Mouse (Mus musculus) adrenal gland, adult 2 months (tissue): ENCODE results near the gene Gm11020. TPM values are rescaled to one million over a fixed set of nuclear protein-coding genes. Genes with fewer than 3 reads are reported as not detected.
"Not testable (repeated sequence)": the region's sequence is repeated elsewhere in the genome, so short reads cannot be mapped to it uniquely, and the experiment has no call there.

Experiments used
- DNase-seq: peaks from one replicate; pipeline ENCODE4 v3.0.0; 2021
- long read RNA-seq: library from polyadenylated mRNA; stranded (forward); transcript quantifications from one replicate; pipeline ENCODE4 v2.0.0, GENCODE M21; 2021
- polyA plus RNA-seq: library from polyadenylated mRNA; depleted of rRNA; stranded (reverse); fragments of >200 nt; gene quantifications from 2 replicates; pipeline ENCODE4 v1.2.3, GENCODE M21; 2012; rRNA removed
- total RNA-seq, 2 experiments: library from RNA; stranded (reverse); gene quantifications; 2 replicates each; pipeline ENCODE4 v1.2.3; 2021

Gm11020 gene
- total RNA-seq (not detected), polyA plus RNA-seq (not detected in 2 replicates)
- long read RNA-seq = 0 reads

- DNase-seq = not testable (repeated sequence)
These were observed at the start of gene Gm11020 for GRCm38 (mm10) chr8:104321267-104321666. Gm11020 (plus strand) TSS chr8:104321567.

DNA sequence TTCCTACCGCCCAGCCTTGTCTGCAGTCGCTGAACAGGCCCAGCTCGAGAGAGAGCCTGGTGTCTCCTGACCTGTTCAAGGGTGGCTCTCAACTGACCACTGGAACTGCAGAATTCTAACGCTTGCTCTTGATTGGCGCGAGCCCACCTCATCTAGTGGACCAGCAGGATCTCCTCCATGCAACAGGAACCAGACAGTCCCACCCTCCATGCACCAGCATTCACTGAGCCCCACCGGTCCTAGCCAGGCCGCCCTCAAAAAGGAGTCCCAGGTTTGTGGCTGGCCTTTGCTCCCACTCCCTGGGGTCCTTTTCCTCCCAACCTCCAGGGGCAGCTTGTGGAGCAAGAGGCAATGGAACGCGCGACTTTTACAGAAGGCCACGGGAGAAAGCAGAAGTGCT, 28.3 kb upstream of the Gm11020 start, which contains the start of gene Cmtm2a:
TSS of gene Cmtm2a (minus strand) at position 101 of the 400 bp plus-strand sequence.
- not testable (repeated sequence) for DNase-seq

DNA sequence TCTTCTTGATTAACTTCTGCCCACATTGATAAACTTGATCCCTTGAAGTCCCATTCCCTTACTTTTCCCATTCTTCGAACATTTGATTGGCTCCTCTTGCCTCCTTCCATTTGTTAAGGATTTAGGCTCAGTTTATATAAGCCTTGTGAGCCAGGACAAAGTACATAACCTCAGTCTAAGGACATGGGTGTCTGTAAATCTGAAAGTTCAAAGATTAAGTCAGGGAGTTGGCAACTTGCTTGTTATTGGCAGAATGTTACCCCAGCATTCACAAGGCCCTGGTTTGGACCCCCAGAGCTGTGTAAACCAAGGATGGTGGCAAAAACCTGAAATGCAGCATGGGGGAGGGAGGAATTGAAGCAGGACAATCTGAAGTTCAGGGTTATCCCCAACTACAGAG, 27.0 kb upstream of the Gm11020 start:
- no peak for DNase-seq

- not testable (repeated sequence) for DNase-seq
These were observed 19.8 kb upstream of the Gm11020 start for GRCm38 (mm10) chr8:104301577-104301976.

- DNase-seq = not testable (repeated sequence)
These were observed 18.8 kb upstream of the Gm11020 start for GRCm38 (mm10) chr8:104302536-104302935.

DNA sequence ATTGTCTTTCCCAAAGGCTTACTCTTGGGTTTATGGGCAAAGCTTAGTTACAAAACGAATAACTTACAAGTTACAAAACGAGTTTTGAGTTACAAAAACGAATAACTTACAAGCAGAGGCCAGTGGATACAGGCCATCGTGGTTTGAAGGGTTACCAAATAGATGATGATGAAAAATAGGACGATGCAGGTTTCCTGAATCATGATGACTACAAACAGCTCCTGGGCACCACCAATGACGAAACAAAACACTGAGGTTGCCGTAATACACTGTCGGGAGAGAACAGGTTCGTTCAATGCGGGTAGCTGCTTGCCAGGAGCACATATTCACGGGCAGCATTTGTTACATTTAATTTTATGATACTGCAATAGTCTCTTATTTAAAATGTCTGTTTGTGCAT, 16.4 kb upstream of the Gm11020 start:
- DNase-seq = no peak

DNA sequence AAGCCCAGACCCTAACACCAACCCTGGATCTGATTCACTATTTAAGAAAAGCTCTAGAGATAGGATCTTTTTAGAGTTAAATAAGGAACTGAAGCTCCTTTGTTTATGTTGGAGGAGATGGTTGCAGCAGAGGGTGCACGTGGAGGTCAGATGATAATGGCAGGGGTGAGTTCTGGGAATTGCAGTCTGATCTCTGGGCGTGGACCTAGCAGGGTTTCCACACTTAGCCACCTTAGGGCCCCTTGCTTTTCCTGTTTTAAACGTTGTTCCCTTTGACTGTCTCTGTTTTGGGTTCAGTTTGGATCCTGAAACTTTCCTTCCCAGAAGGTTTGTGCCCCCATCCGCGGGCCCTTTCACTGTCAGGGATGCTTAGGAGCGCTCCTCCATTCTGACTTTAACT, 13.0 kb upstream of the Gm11020 start:
- not testable (repeated sequence) for DNase-seq

DNA sequence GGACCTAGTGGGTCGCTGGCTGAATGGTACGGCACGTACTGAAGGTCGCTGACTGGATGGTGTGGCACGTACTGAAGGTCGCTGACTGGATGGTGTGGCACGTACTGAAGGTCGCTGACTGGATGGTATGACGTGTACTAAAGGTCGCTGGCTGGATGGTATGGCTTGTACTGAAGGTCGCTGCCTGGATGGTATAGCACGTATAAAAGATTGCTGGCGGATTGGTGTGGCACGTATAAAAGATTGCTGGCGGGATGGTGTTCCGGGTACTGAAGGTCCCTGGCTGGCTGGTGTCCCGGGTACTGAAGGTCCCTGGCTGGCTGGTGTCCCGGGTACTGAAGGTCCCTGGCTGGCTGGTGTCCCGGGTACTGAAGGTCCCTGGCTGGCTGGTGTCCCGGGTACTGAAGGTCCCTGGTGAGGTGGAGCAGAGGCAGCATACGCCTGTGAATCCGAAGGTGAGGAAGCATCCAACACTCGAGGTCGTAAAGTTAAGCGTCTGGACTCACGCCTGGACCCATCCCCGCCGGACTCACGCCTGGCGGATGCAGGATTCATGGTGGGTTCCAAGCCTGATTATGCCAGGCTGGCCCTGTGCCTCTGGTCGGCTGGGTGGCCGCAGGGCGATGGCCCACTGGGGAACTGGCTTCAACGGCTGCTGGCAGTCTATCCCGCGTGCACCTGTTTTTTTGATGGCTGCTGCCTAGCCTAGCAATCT, 11.8 kb upstream of the Gm11020 start, which contains the start of the genes Gm45711 and Cmtm1:
TSS of gene Gm45711 (minus strand) at position 641 of the 715 bp plus-strand sequence.
TSS of gene Cmtm1 (minus strand) at position 705 of the 715 bp plus-strand sequence.
- DNase-seq = peak; percentile 91

DNA sequence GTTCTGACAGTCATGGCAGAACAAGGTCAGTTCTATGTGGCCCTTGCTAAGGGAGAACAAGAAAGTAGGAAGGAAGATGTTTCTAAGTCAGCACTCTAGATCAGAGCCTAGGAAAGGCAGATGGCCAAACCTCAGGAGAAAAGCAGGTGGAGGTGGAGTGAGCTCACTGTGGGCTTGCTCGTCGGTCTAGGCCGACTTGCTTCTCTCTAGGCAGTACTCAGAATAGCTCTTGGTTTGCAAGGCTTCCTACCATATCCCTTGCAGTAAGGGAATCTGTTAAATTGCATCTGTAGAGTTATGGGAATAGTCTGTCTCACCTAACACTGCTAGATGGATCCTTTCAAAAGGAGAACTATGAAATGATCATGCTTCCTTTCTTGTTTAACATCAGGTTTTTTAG, 9.3 kb upstream of the Gm11020 start:
- DNase-seq = not testable (repeated sequence)

- no peak for DNase-seq
These were observed 8.1 kb upstream of the Gm11020 start for GRCm38 (mm10) chr8:104313311-104313710.

DNA sequence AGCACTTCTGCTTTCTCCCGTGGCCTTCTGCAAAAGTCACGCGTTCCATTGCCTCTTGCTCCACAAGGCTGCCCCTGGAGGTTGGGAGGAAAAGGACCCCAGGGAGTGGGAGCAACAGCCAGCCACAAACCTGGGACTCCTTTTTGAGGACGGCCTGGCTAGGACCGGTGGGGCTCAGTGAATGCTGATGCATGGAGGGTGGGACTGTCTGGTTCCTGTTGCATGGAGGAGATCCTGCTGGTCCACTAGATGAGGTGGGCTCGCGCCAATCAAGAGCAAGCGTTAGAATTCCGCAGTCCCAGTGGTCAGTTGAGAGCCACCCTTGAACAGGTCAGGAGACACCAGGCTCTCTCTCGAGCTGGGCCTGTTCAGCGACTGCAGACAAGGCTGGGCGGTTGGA, 563 bp downstream of the Gm11020 start, which contains the start of gene Cmtm2b:
TSS of gene Cmtm2b (plus strand) at position 301 of the 400 bp plus-strand sequence.
- DNase-seq = not testable (repeated sequence)

DNA sequence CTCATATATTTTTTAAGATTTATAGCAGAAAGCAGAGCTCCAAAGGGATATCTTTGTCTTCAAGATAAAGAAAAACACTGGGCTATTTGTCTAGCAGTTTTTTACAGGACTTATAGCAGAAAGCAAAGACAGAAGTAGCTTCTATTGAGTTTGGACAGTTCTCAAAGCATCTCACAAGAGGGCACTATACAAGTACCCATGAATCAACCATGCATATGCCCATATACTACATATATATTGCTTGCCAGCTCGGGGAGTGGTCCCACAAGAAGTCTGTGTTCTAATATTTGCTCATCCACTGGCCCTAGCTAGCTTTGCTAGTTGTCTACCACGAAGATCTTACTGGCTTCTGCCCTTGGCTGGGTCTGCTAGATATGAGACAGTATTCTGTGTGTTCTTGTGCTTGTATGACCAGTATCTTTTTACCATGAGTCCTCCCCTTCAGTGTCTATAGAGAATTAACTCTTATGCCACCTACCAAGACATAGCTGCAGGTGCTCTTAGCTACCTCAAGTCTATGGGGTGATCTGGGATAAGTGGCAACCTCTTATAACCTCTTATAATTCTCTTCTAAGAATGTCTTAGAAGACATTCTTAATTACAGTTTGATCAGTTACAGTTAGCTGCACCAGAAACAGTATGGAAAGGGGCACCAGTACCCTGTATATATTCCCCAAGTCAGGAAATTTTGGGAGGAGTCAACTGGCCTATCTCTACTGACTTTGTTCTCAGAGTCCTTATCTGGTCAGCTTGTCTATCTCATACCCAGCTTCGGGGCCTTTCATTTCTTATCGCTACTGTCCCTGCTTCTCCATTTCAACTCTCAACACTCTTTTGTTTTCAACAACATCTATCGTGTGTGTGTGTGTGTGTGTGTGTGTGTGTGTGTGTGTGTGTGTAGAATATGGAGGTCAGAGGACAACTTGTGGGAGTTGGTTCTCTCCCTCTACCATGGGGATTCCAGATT, 11.6 kb downstream of the Gm11020 start:
- no peak for DNase-seq

DNA sequence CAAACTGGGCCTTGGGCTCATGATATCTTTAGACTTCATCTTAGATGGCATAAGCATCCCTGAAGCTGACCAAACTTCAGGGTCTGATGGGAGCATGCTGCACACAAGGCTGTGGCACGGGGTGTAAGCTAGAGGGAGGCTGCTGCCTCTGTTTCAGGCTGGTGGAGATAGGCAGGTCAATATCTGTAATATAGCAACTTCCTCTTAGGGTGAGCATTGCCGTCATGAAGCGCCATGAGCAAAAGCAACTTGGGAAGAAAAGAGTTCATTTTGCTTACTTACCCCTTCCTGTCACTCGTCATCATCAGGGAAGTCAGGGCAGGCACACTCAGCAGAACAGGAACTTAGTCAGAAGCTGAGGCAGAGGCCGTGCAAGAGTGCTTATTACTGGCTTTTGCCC, 12.4 kb downstream of the Gm11020 start:
- no peak for DNase-seq

DNA sequence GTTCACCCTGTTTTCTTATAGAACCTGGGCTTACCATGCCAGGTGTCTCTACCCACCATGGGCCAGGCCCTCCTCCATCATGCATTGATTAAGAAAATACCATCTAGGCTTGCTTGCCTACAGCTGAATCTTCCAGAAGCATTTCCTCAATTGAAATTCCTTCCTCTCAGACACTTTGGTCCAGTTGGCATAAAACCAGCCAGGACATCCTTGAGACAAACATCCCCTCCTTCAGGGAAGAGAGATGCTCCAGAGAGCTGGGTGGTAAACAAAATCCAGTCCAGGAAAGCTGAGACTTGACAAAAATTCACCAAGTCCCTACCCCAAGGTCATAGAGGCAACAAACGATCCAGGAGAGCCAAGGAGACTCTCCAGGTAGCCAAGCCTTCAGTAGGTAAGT, 12.8 kb downstream of the Gm11020 start:
- DNase-seq = no peak

DNA sequence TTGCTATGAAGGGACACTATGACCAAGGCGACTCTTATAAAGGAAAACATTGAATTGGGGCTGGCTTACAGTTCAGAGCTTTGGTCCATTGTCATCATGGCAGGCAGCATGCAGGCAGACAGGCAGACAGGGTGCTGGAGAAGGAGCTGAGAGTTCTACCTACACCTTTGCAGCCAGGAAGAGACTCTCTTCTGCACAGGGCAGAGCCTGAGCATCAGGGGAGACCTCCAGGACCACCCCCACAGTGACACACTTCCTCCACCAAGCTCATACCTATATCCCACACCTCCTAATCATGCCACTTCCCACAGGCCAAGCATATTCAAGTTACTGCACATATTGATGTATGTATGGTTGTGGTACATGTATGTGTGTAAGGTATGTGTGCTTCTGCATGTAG, 15.4 kb downstream of the Gm11020 start:
- DNase-seq = no peak

DNA sequence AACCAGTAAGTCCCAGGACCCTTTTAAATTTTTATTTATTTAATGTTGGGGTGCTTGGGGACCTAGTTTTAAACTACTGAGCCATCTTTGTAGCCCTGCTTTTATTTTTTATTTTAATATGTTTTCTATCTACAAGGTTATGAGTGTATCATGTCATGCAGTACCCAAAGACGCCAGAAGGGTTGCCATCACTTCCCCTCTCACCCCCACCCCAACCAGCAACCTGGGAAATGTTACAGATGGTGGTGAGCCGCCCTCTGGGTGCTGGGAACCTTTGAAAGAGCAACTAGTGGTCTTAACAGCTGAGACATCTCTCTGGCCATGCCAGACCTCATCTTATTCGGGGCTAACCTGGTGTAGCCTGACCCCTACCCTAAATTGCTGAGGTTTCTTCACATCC, 16.5 kb downstream of the Gm11020 start:
- no peak for DNase-seq

GRCm38 (mm10) chr8:104339229-104339982, 18.0 kb downstream of the Gm11020 start, which contains the start of gene Cmtm3:
Cmtm3 (plus strand) TSS chr8:104339410.
- DNase-seq = peak; percentile 54

DNA sequence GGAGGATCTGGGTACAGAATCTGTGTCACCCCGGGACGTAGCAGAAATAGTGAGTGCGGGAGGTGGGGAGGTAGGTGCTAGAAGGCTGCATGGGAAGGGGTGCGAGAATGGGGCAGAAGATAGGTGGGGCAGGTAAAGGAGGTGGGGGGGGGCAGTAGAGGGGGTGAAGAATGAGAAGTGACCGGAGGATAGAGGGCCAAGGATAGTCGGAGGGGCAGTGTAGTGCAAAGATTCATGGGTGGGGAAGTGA, 18.5 kb downstream of the Gm11020 start:
- peak; percentile 21 for DNase-seq

GRCm38 (mm10) chr8:104340233-104341105, 19.1 kb downstream of the Gm11020 start:
- peak; percentile 88 for DNase-seq

GRCm38 (mm10) chr8:104341106-104341561, 19.8 kb downstream of the Gm11020 start:
- peak; percentile 88 for DNase-seq

DNA sequence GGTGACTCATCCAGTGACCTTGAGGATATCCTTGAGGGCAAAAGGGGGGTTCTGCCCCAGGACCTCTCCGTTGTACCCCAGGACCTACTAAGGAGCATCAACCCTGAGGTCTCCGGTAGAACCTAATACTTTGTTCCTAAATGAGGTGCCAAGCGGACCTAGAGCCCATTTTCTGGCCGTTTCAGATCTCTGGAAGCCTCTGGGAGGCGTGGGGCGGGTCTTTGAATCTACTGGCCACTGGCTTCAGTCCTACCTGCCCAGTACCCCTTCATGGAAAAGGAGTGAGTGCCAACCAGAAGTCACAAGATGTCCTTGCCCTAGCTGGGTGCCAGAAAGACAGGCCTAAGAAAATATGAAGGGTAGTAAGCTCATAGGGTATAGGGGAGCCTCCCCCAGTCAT, 20.3 kb downstream of the Gm11020 start:
- no peak for DNase-seq
